Mouse (Mus musculus) heart, postnatal 0 days (tissue): Measurements from ENCODE around the gene Ccdc51. TPM values are rescaled to one million over a fixed set of nuclear protein-coding genes. Genes with fewer than 3 reads are reported as not detected.
A peak's percentile ranks its signal among the peaks of the same experiment; 100 is the strongest.

ENCODE experiments used
- ATAC-seq: fragments of 200-750 bp; cut with Nextera tagmentation; 2 replicates; pipeline ENCODE4 v1.8.0; 2017; ENCODE audit warnings: low read depth, moderate number of reproducible peaks, moderate library complexity; ENCODE audit not compliant: insufficient read depth
- DNase-seq: peaks from one replicate; pipeline ENCODE4 v3.0.0-alpha.2; 2016; ENCODE audit warnings: low spot score
- H3K27ac ChIP-seq: fragments of 300-500 bp; sonication (generic); 2 replicates; pipeline ENCODE4 v1.5.1; 2014; ENCODE audit warnings: low read depth, mild to moderate bottlenecking
- H3K27me3 ChIP-seq: fragments of 300-500 bp; sonication (generic); 2 replicates; pipeline ENCODE4 v1.6.1; 2014; ENCODE audit warnings: low read length, mixed read lengths; ENCODE audit not compliant: control insufficient read depth, insufficient read depth
- H3K36me3 ChIP-seq: fragments of 300-500 bp; sonication (generic); replicated peaks from 2 replicates; pipeline ENCODE4 v1.6.1; 2014; ENCODE audit warnings: low read length, mixed read lengths; ENCODE audit not compliant: control insufficient read depth, insufficient read depth
- H3K4me1 ChIP-seq: fragments of 300-500 bp; sonication (generic); 2 replicates; pipeline ENCODE4 v1.6.1; 2014; ENCODE audit warnings: antibody characterized with exemption; ENCODE audit not compliant: control insufficient read depth, insufficient read depth
- H3K4me2 ChIP-seq: fragments of 300-500 bp; sonication (generic); 2 replicates; pipeline ENCODE4 v1.6.1; 2014; ENCODE audit warnings: low read depth, mild to moderate bottlenecking, low read length, moderate library complexity
- H3K4me3 ChIP-seq: fragments of 300-500 bp; sonication (generic); 2 replicates; pipeline ENCODE4 v1.5.1; 2014; ENCODE audit warnings: low read depth, low read length
- H3K9ac ChIP-seq: fragments of 300-500 bp; sonication (generic); replicated peaks from 2 replicates; pipeline ENCODE4 v1.6.1; 2014; ENCODE audit warnings: low read depth, low read length, mixed read lengths
- H3K9me3 ChIP-seq: fragments of 300-500 bp; sonication (generic); replicated peaks from 2 replicates; pipeline ENCODE4 v1.6.1; 2016; ENCODE audit warnings: low read length; ENCODE audit not compliant: control insufficient read depth
- CTCF ChIP-seq: IDR thresholded peaks from 2 replicates; pipeline ENCODE4 v1.5.1; 2016; ENCODE audit warnings: antibody characterized with exemption, control low read depth, low read depth
- EP300 ChIP-seq: IDR thresholded peaks from 2 replicates; pipeline ENCODE4 v1.6.1; 2016; ENCODE audit warnings: antibody characterized with exemption, low read depth
- WGBS: fragments of 180-500 bp; shearing (Covaris S2); extraction: QIAGEN DNeasy Blood & Tissue Kit; methylation state at CpG from one replicate; pipeline ENCODE4 v1.1.7; 2014; 5-methylcytosine and 5-hydroxymethylcytosine counted together
- polyA plus RNA-seq: library from polyadenylated mRNA; unstranded; fragments of >200 nt; fragmentation: Nextera tagmentation; extraction: Ambion mirVana; gene quantifications from 2 replicates; pipeline ENCODE4 v1.2.1, GENCODE M21; 2015
- total RNA-seq: library from RNA; depleted of rRNA; stranded (reverse); fragments of >200 nt; gene quantifications from 2 replicates; pipeline ENCODE4 v1.2.3, GENCODE M21; 2014; ENCODE audit warnings: low replicate concordance

The Ccdc51 gene
- total and polyA plus RNA-seq, 2 experiments from 2014 or later: 11.6 to 14.3 TPM

GRCm38 (mm10) chr9:109097831-109098230, 15.5 kb downstream of the Ccdc51 start:
- DNase-seq: no peak
- ATAC-seq: peak; percentile 34

GRCm38 (mm10) chr9:109098366-109098765, 16.1 kb downstream of the Ccdc51 start:
- TF ChIP-seq EP300 (no peak), CTCF (no peak)
- H3K36me3 ChIP-seq: peaks cover 10% of the 10 kb centered on the region; the same call in 1 of the 2 replicates
- peak overlapping the region; percentile 94 for H3K4me2 ChIP-seq
- no peak overlapping the region; the same call in 1 of the 2 replicates for H3K9ac ChIP-seq
- WGBS: 67% methylated on average over 8 of the region's 8 CpGs
- no peaks in the 10 kb centered on the region for H3K27me3 ChIP-seq
- H3K27ac ChIP-seq: peak overlapping the region; percentile 88
- no peaks in the 10 kb centered on the region for H3K9me3 ChIP-seq
- H3K4me1 ChIP-seq: peaks cover 48% of the 10 kb centered on the region
- DNase-seq (no peak), ATAC-seq (no peak)
- H3K4me3 ChIP-seq: peak overlapping the region; percentile 14; the same call in 1 of the 2 replicates

More at GRCm38 (mm10) chr9:109097831-109098230, 15.5 kb downstream of the Ccdc51 start:
- WGBS: 35% methylated on average over 5 of the region's 5 CpGs
- H3K27ac ChIP-seq: peak overlapping the region; percentile 88
- no peaks in the 10 kb centered on the region for H3K9me3 ChIP-seq
- H3K4me1 ChIP-seq: peaks cover 48% of the 10 kb centered on the region
- H3K4me3 ChIP-seq: peak overlapping the region; percentile 69; the same call in 1 of the 2 replicates
- peak overlapping the region; percentile 79; the same call in 1 of the 2 replicates for H3K9ac ChIP-seq
- no peaks in the 10 kb centered on the region for H3K27me3 ChIP-seq
- H3K36me3 ChIP-seq: peaks cover 10% of the 10 kb centered on the region; the same call in 1 of the 2 replicates
- peak overlapping the region; percentile 94 for H3K4me2 ChIP-seq
- TF ChIP-seq CTCF: no peak
- no peak for TF ChIP-seq EP300

GRCm38 (mm10) chr9:109098969-109099368, 16.7 kb downstream of the Ccdc51 start:
- Histone ChIP-seq H3K4me3 (peak overlapping the region; percentile 14; the same call in 1 of the 2 replicates), H3K27ac (peak overlapping the region; percentile 88), H3K27me3 (no peaks in the 10 kb centered on the region), H3K9ac (no peak overlapping the region; the same call in 1 of the 2 replicates), H3K36me3 (peaks cover 10% of the 10 kb centered on the region; the same call in 1 of the 2 replicates), H3K9me3 (no peaks in the 10 kb centered on the region), H3K4me1 (peaks cover 46% of the 10 kb centered on the region), H3K4me2 (peak overlapping the region; percentile 94)
- peak; percentile 79 for DNase-seq
- peak; percentile 68 for ATAC-seq
- TF ChIP-seq CTCF (no peak), EP300 (0 out of 2 replicates have a peak, but pooled peaks have one; percentile 22)
- WGBS: 13% methylated on average over 6 of the region's 6 CpGs

GRCm38 (mm10) chr9:109100307-109100928, 18.1 kb downstream of the Ccdc51 start:
- no peak overlapping the region for H3K4me2 ChIP-seq
- ATAC-seq (no peak), DNase-seq (no peak)
- TF ChIP-seq CTCF: no peak
- TF ChIP-seq EP300: no peak
- no peak overlapping the region for H3K9ac ChIP-seq
- H3K4me1 ChIP-seq: peaks cover 45% of the 10 kb centered on the region
- no peak overlapping the region for H3K4me3 ChIP-seq
- no peaks in the 10 kb centered on the region for H3K9me3 ChIP-seq
- H3K36me3 ChIP-seq: peaks cover 18% of the 10 kb centered on the region
- 80% methylated on average over 20 of the region's 20 CpGs for whole genome bisulfite sequencing
- H3K27me3 ChIP-seq: no peaks in the 10 kb centered on the region
- H3K27ac ChIP-seq: no peak overlapping the region

DNA sequence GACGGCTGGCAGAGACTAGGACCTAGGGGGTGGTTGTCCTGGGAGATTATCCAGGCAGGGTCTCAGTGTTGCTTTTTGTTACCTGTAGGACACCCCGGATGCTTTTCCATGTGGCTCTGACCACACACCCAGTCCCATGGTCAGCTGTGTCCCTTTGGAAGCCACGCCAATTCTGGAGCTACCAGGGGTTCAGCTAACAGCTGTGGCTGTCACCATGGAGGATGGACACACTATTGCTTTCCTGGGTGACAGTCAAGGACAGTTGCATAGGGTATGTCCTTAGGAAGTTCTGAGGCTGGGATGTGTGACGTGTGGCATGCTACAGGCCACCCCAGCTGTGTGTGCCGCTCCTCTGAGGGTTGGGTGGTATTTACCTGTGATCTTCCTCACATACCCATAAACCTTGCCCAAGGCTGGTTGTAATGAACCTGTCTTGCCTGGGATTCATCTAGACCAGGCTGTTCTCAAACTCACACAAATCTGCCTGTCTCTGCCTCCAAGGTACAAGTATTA, 19.7 kb downstream of the Ccdc51 start:
- Histone ChIP-seq H3K36me3 (peaks cover 34% of the 10 kb centered on the region), H3K27me3 (no peaks in the 10 kb centered on the region), H3K4me3 (no peak overlapping the region), H3K9ac (no peak overlapping the region; the same call in 1 of the 2 replicates), H3K9me3 (no peaks in the 10 kb centered on the region), H3K4me1 (peaks cover 33% of the 10 kb centered on the region), H3K4me2 (no peak overlapping the region), H3K27ac (no peak overlapping the region)
- TF ChIP-seq EP300 (no peak), CTCF (no peak)
- WGBS: 92% methylated on average over 5 of the region's 5 CpGs
- ATAC-seq (no peak), DNase-seq (no peak)
